Mouse (Mus musculus): ENCODE data around the gene Gm960.
A peak's percentile ranks its signal among the peaks of the same experiment; 100 is the strongest.

Gm960 gene

GRCm38 (mm10) chr19:4624406-4625178 lies 73.9 kb downstream of the Gm960 start:
- DNase-seq (ENCODE audit: low spot score in 2 of 2) = peak in 1 of 2 experiments; percentile 18

- DNase-seq (ENCODE audit: low spot score in 2 of 2) = peak in 1 of 2 experiments; percentile 25
Observed at GRCm38 (mm10) chr19:4624006-4624405, 74.5 kb downstream of the Gm960 start.

GRCm38 (mm10) chr19:4623419-4623818 lies 75.0 kb downstream of the Gm960 start:
- DNase-seq (ENCODE audit: low spot score in 2 of 2) = peak in 1 of 2 experiments; percentile 20

- DNase-seq (ENCODE audit: low spot score in 2 of 2) = peak in 1 of 2 experiments; percentile 17
Observed at GRCm38 (mm10) chr19:4622780-4623179, 75.7 kb downstream of the Gm960 start.

- peak in 1 of 2 experiments; percentile 26 for DNase-seq (ENCODE audit: low spot score in 2 of 2)
Observed at GRCm38 (mm10) chr19:4620721-4621120, 77.7 kb downstream of the Gm960 start.

GRCm38 (mm10) chr19:4619461-4619860 lies 79.0 kb downstream of the Gm960 start:
- peak in 1 of 2 experiments; percentile 23 for DNase-seq (ENCODE audit: low spot score in 2 of 2)

- peak in 1 of 2 experiments; percentile 56 for DNase-seq (ENCODE audit: low spot score in 2 of 2)
Observed at GRCm38 (mm10) chr19:4618183-4618582, 80.3 kb downstream of the Gm960 start.

- peak; percentile 30 to 49 for DNase-seq (ENCODE audit: low spot score in 2 of 2)
Observed at GRCm38 (mm10) chr19:4616546-4616945, 81.9 kb downstream of the Gm960 start.

GRCm38 (mm10) chr19:4615151-4616093 lies 83.0 kb downstream of the Gm960 start, which contains the start of gene Lrfn4:
Gene Lrfn4 (minus strand): TSS chr19:4615667.
- peak; percentile 95 to 96 for DNase-seq (ENCODE audit: low spot score in 2 of 2)

GRCm38 (mm10) chr19:4614305-4615150 lies 83.9 kb downstream of the Gm960 start:
- DNase-seq (ENCODE audit: low spot score in 2 of 2) = peak in 1 of 2 experiments; percentile 50

GRCm38 (mm10) chr19:4613464-4614304 lies 84.8 kb downstream of the Gm960 start:
- DNase-seq (ENCODE audit: low spot score in 2 of 2) = peak in 1 of 2 experiments; percentile 50

- DNase-seq (ENCODE audit: low spot score in 2 of 2) = peak in 1 of 2 experiments; percentile 39
Observed at GRCm38 (mm10) chr19:4612181-4612961, 86.1 kb downstream of the Gm960 start.

GRCm38 (mm10) chr19:4610109-4610508 lies 88.4 kb downstream of the Gm960 start:
- DNase-seq (ENCODE audit: low spot score in 2 of 2) = no peak

- no peak for DNase-seq (ENCODE audit: low spot score in 2 of 2)
Observed at GRCm38 (mm10) chr19:4608511-4608910, 90.0 kb downstream of the Gm960 start.

- DNase-seq (ENCODE audit: low spot score in 2 of 2) = peak in 1 of 2 experiments; percentile 33
Observed at GRCm38 (mm10) chr19:4607406-4607805, 91.1 kb downstream of the Gm960 start.

GRCm38 (mm10) chr19:4605654-4606053 lies 92.8 kb downstream of the Gm960 start:
- DNase-seq (ENCODE audit: low spot score in 2 of 2) = no peak

GRCm38 (mm10) chr19:4603801-4604723 lies 94.4 kb downstream of the Gm960 start:
- no peak for DNase-seq (ENCODE audit: low spot score in 2 of 2)

- no peak for DNase-seq (ENCODE audit: low spot score in 2 of 2)
Observed at GRCm38 (mm10) chr19:4602459-4602858, 96.0 kb downstream of the Gm960 start.

All from right cerebral cortex, postnatal 10 days (tissue).